Mouse (Mus musculus) urinary bladder, postnatal 0 days (tissue): ENCODE data around the gene Olfr1270. TPM values are rescaled to one million over a fixed set of nuclear protein-coding genes. Genes with fewer than 3 reads are reported as not detected.

Experiments used
- polyA plus RNA-seq: library from polyadenylated mRNA; unstranded; fragments of >200 nt; fragmentation: Nextera tagmentation; extraction: Ambion mirVana; gene quantifications from 2 replicates; pipeline ENCODE4 v1.2.1, GENCODE M21; 2015

Olfr1270 gene
- polyA plus RNA-seq: not detected in 2 replicates

GRCm38 (mm10) chr2:90152991-90153390, at the start of gene Olfr1270:
Gene Olfr1270 (minus strand): TSS chr2:90153091.

GRCm38 (mm10) chr2:90142196-90142595, 10.7 kb downstream of the Olfr1270 start, which contains the start of gene Olfr32:
Gene Olfr32 (minus strand): TSS chr2:90142296.

GRCm38 (mm10) chr2:90121312-90121711, 31.6 kb downstream of the Olfr1270 start, which contains the start of gene Olfr1269:
Gene Olfr1269 (minus strand): TSS chr2:90121412.

Other genes with a start within 250 kb of the Olfr1270 start
- gene Olfr1258, start 225.8 kb downstream of the Olfr1270 start, polyA plus RNA-seq: not detected in 2 replicates
- gene Olfr1259, start 204.4 kb downstream of the Olfr1270 start, polyA plus RNA-seq: not detected in 2 replicates
- 0.23 TPM in 1 of 2 replicates, not detected in the other for gene Olfr1260, start 178.8 kb downstream of the Olfr1270 start, polyA plus RNA-seq
- not detected in 2 replicates for gene Olfr1261, start 161.9 kb downstream of the Olfr1270 start, polyA plus RNA-seq
- not detected in 2 replicates for gene Olfr1262, start 152.9 kb downstream of the Olfr1270 start, polyA plus RNA-seq
- gene Olfr1263, start 141.0 kb downstream of the Olfr1270 start, polyA plus RNA-seq: not detected in 2 replicates
- gene Olfr1264, start 127.5 kb downstream of the Olfr1270 start, polyA plus RNA-seq: not detected in 2 replicates
- not detected in 2 replicates for gene Olfr1265, start 117.8 kb downstream of the Olfr1270 start, polyA plus RNA-seq
- not detected in 2 replicates for gene Olfr140, start 89.5 kb downstream of the Olfr1270 start, polyA plus RNA-seq
- gene Olfr1269, start 31.7 kb downstream of the Olfr1270 start, polyA plus RNA-seq: not detected in 2 replicates
- not detected in 2 replicates for gene Olfr32, start 10.8 kb downstream of the Olfr1270 start, polyA plus RNA-seq
- not detected in 2 replicates for gene Olfr1506, start 71.4 kb upstream of the Olfr1270 start, polyA plus RNA-seq
- not detected in 2 replicates for gene Olfr142, start 104.5 kb upstream of the Olfr1270 start, polyA plus RNA-seq
- not detected in 2 replicates for gene Olfr1271, start 117.9 kb upstream of the Olfr1270 start, polyA plus RNA-seq
- gene Olfr1272, start 139.8 kb upstream of the Olfr1270 start, polyA plus RNA-seq: not detected in 2 replicates
- not detected in 2 replicates for gene Gm13769, start 169.1 kb upstream of the Olfr1270 start, polyA plus RNA-seq
- gene Olfr1274-ps, start 245.6 kb upstream of the Olfr1270 start, polyA plus RNA-seq: not detected in 2 replicates